Mouse (Mus musculus) liver, embryonic 14.5 days (tissue): Measurements from ENCODE around the gene Dnajc11. TPM values are rescaled to one million over a fixed set of nuclear protein-coding genes. Genes with fewer than 3 reads are reported as not detected.

Experiments
- ATAC-seq: fragments of 200-750 bp; cut with Nextera tagmentation; 2 replicates; pipeline ENCODE4 v1.8.0; 2017; ENCODE audit warnings: moderate number of reproducible peaks, mild to moderate bottlenecking, moderate library complexity; ENCODE audit not compliant: insufficient read depth
- DNase-seq, 3 experiments: peaks; one replicate each; pipeline ENCODE4 v3.0.0-alpha.2; 2012 to 2013; ENCODE audit warnings: low read depth in 3 of 3, low spot score in 3 of 3
- H3K27ac ChIP-seq: fragments of 300-500 bp; sonication (generic); 2 replicates; pipeline ENCODE4 v1.5.1; 2014; ENCODE audit warnings: moderate library complexity, mild to moderate bottlenecking, control low read depth, inconsistent platforms
- H3K27me3 ChIP-seq: fragments of 300-500 bp; sonication (generic); 2 replicates; pipeline ENCODE4 v1.6.1; 2014; ENCODE audit warnings: mild to moderate bottlenecking, low read length, moderate library complexity; ENCODE audit not compliant: control insufficient read depth, insufficient read depth
- H3K36me3 ChIP-seq: fragments of 300-500 bp; sonication (generic); replicated peaks from 2 replicates; pipeline ENCODE4 v1.6.1; 2014; ENCODE audit warnings: low read depth; ENCODE audit not compliant: control insufficient read depth, insufficient read depth
- H3K4me1 ChIP-seq, 2 experiments: fragments of 200-500 bp in 1 of 2; fragments of 300-500 bp in 1 of 2; sonication (generic) in 1 of 2; replicated peaks; 2 replicates each; pipeline ENCODE4 v1.6.1; 2012 to 2014; ENCODE audit warnings: antibody characterized with exemption in 1 of 2, inconsistent platforms in 1 of 2, low read length in 1 of 2; ENCODE audit not compliant: control insufficient read depth in 2 of 2, insufficient read depth in 2 of 2
- H3K4me2 ChIP-seq: fragments of 300-500 bp; sonication (generic); 2 replicates; pipeline ENCODE4 v1.6.1; 2014; ENCODE audit warnings: low read depth, mild to moderate bottlenecking, control low read depth, moderate library complexity
- H3K4me3 ChIP-seq, 2 experiments: fragments of 200-500 bp in 1 of 2; fragments of 300-500 bp in 1 of 2; sonication (generic) in 1 of 2; 2 replicates each; pipeline ENCODE4 v1.5.1; 2012 to 2014; ENCODE audit warnings: low read depth in 2 of 2, low read length in 2 of 2, mild to moderate bottlenecking in 2 of 2, control low read depth in 1 of 2, inconsistent platforms in 1 of 2, moderate library complexity in 1 of 2; ENCODE audit not compliant: insufficient read depth in 1 of 2
- H3K9ac ChIP-seq: fragments of 300-500 bp; sonication (generic); replicated peaks from 2 replicates; pipeline ENCODE4 v1.6.1; 2014; ENCODE audit warnings: mild to moderate bottlenecking, control low read depth, moderate library complexity
- H3K9me3 ChIP-seq: fragments of 300-500 bp; sonication (generic); 2 replicates; pipeline ENCODE4 v1.6.1; 2016; ENCODE audit warnings: low read length, mixed read lengths; ENCODE audit not compliant: control insufficient read depth
- CTCF ChIP-seq: IDR thresholded peaks from 2 replicates; pipeline ENCODE4 v1.5.1; 2016; ENCODE audit warnings: antibody characterized with exemption, low read depth, control low read depth
- EP300 ChIP-seq: IDR thresholded peaks from 2 replicates; pipeline ENCODE4 v1.6.1; 2016; ENCODE audit warnings: antibody characterized with exemption, low read depth
- WGBS: fragments of 180-500 bp; shearing (Covaris S2); extraction: QIAGEN DNeasy Blood & Tissue Kit; methylation state at CpG from one replicate; pipeline ENCODE4 v1.1.7; 2014; ENCODE audit not compliant: insufficient replicate concordance; 5-methylcytosine and 5-hydroxymethylcytosine counted together
- polyA plus RNA-seq, 2 experiments: library from polyadenylated mRNA; depleted of rRNA in 1 of 2; stranded (reverse) in 1 of 2; unstranded in 1 of 2; fragments of >200 nt; fragmentation: Nextera tagmentation in 1 of 2; extraction: Ambion mirVana in 1 of 2; gene quantifications; 2 replicates each; pipeline versions ENCODE4 v1.2.1 to v1.2.3; 2012 to 2014

Gene Dnajc11
- polyA plus RNA-seq, 2 experiments = 32.9 TPM

DNA sequence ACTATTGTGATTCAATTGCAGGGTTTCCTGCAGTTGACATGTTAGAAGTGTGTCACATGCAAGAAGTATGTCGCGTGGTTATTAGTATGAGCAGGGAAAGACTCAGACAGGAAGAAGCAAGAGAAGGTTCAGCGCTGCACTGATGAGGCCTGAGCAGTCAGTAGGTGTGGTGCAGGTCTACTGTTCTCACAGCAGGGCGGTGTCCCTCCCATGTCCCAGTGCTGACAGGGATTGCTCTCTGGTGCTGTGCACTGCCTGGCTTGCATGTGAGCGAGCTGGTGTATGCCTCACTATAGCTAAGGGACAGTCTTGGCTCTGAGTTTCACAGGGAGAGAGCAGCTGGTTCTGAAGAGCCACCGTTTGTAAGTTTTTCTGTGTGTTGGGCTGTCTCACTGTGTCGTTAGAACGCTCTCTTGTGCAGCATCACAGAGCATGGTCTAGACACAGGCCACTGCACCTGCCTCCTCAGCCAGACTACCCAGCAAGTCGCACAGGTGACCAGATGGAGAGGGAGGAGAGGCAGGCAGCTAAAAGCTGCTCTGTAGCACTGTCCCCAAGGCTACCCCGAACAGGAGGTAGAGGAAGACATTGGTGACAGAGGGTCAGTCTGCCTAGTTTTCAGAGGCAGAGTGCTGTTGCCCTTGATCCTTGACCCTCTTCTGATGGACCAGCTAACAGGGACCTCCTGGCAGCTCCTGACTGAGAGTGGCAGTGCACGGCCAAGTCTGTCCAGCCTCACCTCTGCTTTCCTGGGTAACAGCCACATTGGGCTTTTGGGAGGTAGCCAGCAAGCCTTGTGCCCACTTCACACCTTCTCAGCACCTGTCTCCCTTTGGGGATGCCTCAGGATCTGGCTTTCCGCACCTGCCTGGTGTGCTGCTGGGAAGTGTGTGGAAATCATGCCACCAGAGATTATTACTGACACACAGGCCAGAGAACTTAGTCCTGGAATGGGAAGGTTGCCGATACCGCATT lies 15.3 kb downstream of the Dnajc11 start:
- Histone ChIP-seq H3K27me3 (no peaks in the 10 kb centered on the region), H3K4me3 (no peak overlapping the region), H3K27ac (no peak overlapping the region), H3K9ac (no peak overlapping the region), H3K4me1 (peaks cover 0 to 18% of the 10 kb centered on the region in 2 experiments; a peak in 3 of 4 replicates), H3K4me2 (no peak overlapping the region), H3K36me3 (peaks cover 28% of the 10 kb centered on the region), H3K9me3 (no peaks in the 10 kb centered on the region)
- DNase-seq (no peak), ATAC-seq (no peak)
- no peak for TF ChIP-seq EP300
- no peak; the same call in 1 of the 2 replicates for TF ChIP-seq CTCF
- WGBS = 85% methylated on average over 14 of the region's 14 CpGs

DNA sequence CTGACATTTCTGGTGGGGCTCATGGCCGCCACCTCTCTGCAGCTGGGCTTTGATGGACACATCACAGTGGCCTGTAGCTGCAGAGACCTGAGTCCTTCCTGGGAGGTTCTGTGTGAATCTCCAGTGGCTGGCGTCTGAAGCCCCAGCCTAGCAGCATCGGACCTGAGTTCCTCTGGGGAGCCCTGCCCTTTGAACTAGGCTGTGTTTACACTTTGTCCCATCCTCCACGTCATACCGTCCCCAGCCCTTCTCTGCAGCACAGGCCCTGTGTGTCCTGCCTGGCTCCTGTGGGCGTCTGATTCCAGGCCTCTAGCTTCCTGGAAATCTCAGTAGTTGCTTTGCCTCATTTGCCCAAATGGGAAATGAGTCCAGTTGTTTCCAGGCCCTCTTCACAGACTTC lies 19.7 kb downstream of the Dnajc11 start:
- H3K4me3 ChIP-seq = no peak overlapping the region
- peaks cover 23 to 27% of the 10 kb centered on the region in 2 experiments for H3K4me1 ChIP-seq
- peak overlapping the region; percentile 48 for H3K27ac ChIP-seq
- ATAC-seq = no peak
- no peaks in the 10 kb centered on the region for H3K27me3 ChIP-seq
- TF ChIP-seq EP300 (no peak), CTCF (no peak)
- 75% methylated on average over 6 of the region's 6 CpGs for WGBS
- H3K9ac ChIP-seq = no peak overlapping the region
- peaks cover 54% of the 10 kb centered on the region for H3K36me3 ChIP-seq
- H3K9me3 ChIP-seq = no peaks in the 10 kb centered on the region
- H3K4me2 ChIP-seq = no peak overlapping the region
- no peak for DNase-seq

DNA sequence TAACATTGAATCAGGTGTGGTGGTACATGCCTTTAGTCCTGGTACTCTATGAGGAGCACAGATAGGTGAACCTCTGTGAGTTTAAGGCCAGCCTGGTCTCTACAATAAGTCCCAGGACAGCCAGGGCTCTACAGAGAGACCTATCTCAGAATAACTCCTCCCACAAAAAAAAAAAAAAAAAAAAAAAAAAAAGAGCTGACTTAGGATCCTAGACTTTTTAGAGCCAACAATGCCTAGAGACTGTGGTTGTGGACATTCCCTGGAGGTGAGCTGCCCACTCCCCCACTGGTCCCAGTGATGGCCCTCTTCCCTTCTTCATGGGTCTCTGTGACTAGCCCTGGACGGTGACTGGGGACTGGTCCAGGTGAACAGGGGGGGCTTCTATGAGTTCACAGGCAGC lies 22.3 kb downstream of the Dnajc11 start:
- no peak for ATAC-seq
- peaks cover 45 to 48% of the 10 kb centered on the region in 2 experiments for H3K4me1 ChIP-seq
- peak overlapping the region; percentile 29; the same call in 1 of the 2 replicates for H3K9ac ChIP-seq
- peaks cover 67% of the 10 kb centered on the region for H3K36me3 ChIP-seq
- no peaks in the 10 kb centered on the region for H3K27me3 ChIP-seq
- 81% methylated on average over 1 of the region's 1 CpGs for WGBS
- H3K4me3 ChIP-seq = no peak overlapping the region
- no peak for DNase-seq
- peak overlapping the region; percentile 99 for H3K27ac ChIP-seq
- TF ChIP-seq CTCF = no peak
- no peaks in the 10 kb centered on the region for H3K9me3 ChIP-seq
- H3K4me2 ChIP-seq = no peak overlapping the region

DNA sequence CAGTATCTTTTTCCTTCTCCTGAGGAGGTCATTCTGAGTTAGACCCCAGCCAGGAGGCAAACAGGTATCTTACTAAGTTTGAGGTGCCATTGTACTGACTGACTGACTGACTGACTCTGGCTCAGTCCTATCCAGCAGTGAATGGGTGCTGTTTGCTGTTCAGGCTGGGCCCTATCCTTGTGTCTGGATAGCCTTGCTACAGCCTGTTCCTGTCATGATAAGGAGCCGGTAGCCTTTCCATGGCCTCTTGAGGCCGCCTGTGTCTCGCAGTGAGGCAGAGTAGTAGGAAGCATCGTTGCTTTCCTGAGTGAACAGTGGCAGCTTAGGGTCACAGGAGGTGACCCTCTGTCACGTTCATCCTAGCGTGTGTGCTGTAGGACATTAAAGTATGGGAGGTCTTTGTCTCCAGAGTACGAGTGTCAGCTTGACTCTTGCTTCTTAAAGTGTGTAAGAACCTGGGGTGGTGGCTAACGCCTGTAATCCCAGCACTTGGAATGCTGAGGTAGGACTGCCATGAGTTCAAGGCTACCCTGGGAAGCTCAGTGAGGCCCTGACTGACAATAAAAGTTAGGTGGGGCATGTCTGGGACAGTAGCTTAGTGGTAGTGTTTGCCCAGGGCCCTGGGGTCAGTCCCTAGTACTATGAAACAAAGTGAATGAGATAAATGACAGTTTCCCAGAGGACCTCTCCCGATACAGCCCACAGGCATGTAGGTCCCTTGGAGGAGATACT lies 24.3 kb downstream of the Dnajc11 start:
- H3K27ac ChIP-seq = peak overlapping the region; percentile 99
- DNase-seq (peak; percentile 79 to 82 (median 81)), ATAC-seq (peak; percentile 78)
- no peaks in the 10 kb centered on the region for H3K9me3 ChIP-seq
- H3K9ac ChIP-seq = peak overlapping the region; percentile 78
- TF ChIP-seq EP300 (peak; percentile 87), CTCF (peak; percentile 32; the same call in 1 of the 2 replicates)
- peak overlapping the region; percentile 32 for H3K4me2 ChIP-seq
- H3K36me3 ChIP-seq = peaks cover 63% of the 10 kb centered on the region
- H3K4me1 ChIP-seq = peaks cover 62 to 67% of the 10 kb centered on the region in 2 experiments
- no peak overlapping the region; a peak in 1 of 4 replicates for H3K4me3 ChIP-seq
- H3K27me3 ChIP-seq = no peaks in the 10 kb centered on the region
- 36% methylated on average over 9 of the region's 9 CpGs for WGBS
